Comparison of ENCODE assay signal across 1 mouse cellular context in genomic region chr5:135009590-135010319, GRCm38 (mm10).
TF ChIP-seq lines count a peak whose summit lies in the region.

No protein-coding gene starts in this region.

TF ChIP-seq in MEL, 35 proteins besides CTCF, POLR2A, EP300 and RAD21:
- peak; percentile 54; the same call in 1 of the 2 replicates for TF ChIP-seq ELF1 (IDR thresholded peaks at IDR 0.05; ENCODE audit: low read depth, low read length)
- no peak for TF ChIP-seq GATA1 (IDR thresholded peaks at IDR 0.05; ENCODE audit: low read depth, low read length)
- TF ChIP-seq MXI1 (IDR thresholded peaks at IDR 0.05; ENCODE audit: low read depth, low read length) = peak; percentile 85
- no peak for TF ChIP-seq GABPA (IDR thresholded peaks at IDR 0.05; ENCODE audit: low read depth, low read length)
- peak; percentile 92 for TF ChIP-seq MAX (IDR thresholded peaks at IDR 0.05; ENCODE audit: low read length)
- no peak for TF ChIP-seq BHLHE40 (IDR thresholded peaks at IDR 0.05; ENCODE audit: borderline replicate concordance, low read depth, low read length)
- TF ChIP-seq POLR2AphosphoS2 (IDR thresholded peaks at IDR 0.05; ENCODE audit: low read length) = peak; percentile 63
- TF ChIP-seq MYC (IDR thresholded peaks at IDR 0.05; ENCODE audit: low read depth, low read length) = peak; percentile 95
- TF ChIP-seq SIN3A (IDR thresholded peaks at IDR 0.05; ENCODE audit: low read length) = peak; percentile 60; the same call in 1 of the 2 replicates
- peak; percentile 66 for TF ChIP-seq NELFE (IDR thresholded peaks at IDR 0.05; ENCODE audit: low read depth, low read length)
- peak; percentile 89 for TF ChIP-seq MAZ (IDR thresholded peaks at IDR 0.05; ENCODE audit: low read depth, low read length)
- peak; percentile 84 for TF ChIP-seq NRF1 (IDR thresholded peaks at IDR 0.05; ENCODE audit: insufficient read depth, low read depth, low read length, poor library complexity, severe bottlenecking)
- TF ChIP-seq ZMIZ1 (IDR thresholded peaks at IDR 0.05; ENCODE audit: low read depth, low read length) = no peak
- no peak for TF ChIP-seq MAFK (IDR thresholded peaks at IDR 0.05; ENCODE audit: borderline replicate concordance, low read depth, low read length)
- TF ChIP-seq KAT2A (conservative IDR thresholded peaks at IDR 0.05; ENCODE audit: low read depth, low read length) = no peak
